Mouse (Mus musculus) adrenal gland, adult 8-10 months (tissue): Measurements from ENCODE around the gene Tank. TPM values are rescaled to one million over a fixed set of nuclear protein-coding genes. Genes with fewer than 3 reads are reported as not detected.

ENCODE experiments used
- DNase-seq: peaks from one replicate; pipeline ENCODE4 v3.0.0; 2022
- total RNA-seq, 4 experiments: library from RNA; stranded (reverse); gene quantifications; 2 replicates each; pipeline ENCODE4 v1.2.4; 2022

Gene Tank
- total RNA-seq, 4 experiments from 2014 or later, result 36.1 to 43.8 (median 39.6) TPM

- peak; percentile 39 for DNase-seq
Measured at GRCm38 (mm10) chr2:61656421-61657411, 78.3 kb downstream of the Tank start.

DNA sequence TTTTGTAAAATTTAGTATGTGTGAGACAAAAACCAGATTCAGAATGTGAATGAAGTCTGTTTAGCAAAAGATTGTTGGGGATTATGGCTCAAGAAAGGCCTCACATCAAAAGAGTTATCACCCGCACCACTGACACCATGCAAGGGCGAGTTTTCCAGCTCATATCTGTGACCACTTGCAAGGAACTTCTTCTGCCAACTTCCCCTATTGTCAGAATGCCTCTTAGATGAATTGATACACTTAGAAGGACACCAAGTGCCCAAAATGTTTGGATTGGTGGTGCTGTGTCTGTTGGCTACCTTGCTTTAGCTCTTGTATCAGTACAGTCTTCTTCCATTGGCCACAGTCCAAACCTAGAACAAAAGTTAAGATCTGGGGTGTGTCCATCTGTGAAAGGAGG lies 80.9 kb downstream of the Tank start:
- DNase-seq, result no peak

DNA sequence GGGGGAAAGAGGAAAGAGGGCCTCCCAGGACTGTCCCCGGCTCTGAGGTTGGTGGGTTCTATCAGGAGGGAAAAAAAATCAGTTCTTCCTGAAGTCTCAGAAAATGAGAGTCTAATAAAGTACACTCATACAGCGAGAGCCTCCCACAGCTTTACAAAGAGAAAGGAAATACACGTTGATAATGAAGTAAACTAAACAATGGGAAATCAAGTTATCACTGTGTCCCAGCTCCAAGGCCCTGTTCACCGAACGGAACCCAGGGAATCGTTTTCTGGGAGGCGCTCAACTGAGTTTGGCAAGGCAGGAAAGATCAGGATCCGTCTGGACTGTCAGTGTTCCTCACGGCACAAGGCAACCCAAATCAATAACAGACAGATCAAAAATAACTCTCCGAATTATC lies 84.4 kb downstream of the Tank start:
- DNase-seq, result no peak

GRCm38 (mm10) chr2:61663573-61664241 lies 85.3 kb downstream of the Tank start:
- no peak for DNase-seq

GRCm38 (mm10) chr2:61667420-61667819 lies 89.0 kb downstream of the Tank start:
- DNase-seq, result no peak

- DNase-seq, result no peak
Measured at GRCm38 (mm10) chr2:61668260-61668659, 89.9 kb downstream of the Tank start.

DNA sequence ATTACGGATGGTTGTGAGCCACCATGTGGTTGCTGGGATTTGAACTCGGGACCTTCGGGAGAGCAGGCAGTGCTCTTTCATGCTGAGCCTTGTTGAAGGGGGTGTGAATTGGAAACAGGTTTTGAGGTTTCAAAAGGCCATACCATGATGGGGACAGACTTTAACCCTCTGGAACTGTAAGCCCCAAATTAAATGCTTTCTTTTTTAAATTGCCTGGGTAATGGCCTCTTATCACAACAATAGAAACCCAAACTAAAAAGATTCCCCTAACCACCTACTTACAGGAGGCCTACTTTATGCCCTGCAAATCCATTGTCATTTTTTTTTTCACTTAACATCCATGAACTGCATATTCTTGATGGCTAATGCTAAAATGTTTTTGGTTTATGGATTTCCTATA lies 96.2 kb downstream of the Tank start:
- no peak for DNase-seq

DNA sequence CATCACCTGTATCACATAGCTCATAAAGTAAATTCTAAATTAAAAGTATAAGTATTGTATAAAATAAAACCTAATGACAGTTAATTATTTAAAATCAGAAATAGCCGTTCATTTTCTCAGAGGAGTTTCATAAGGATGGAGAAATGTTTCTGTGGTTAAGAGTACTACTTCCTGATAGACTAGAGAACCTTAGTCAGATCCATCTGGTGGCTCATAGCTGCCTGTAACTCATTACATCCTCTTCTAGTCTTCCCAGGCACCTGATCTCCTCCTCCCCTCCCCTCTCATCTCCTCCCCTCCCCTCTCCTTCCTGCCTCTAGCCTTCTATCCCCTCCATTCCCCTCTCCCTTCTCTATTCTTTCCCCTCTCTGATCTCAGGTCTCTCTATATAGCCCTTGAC lies 103.2 kb downstream of the Tank start:
- no peak for DNase-seq

GRCm38 (mm10) chr2:61686533-61686932 lies 108.1 kb downstream of the Tank start:
- DNase-seq, result no peak

DNA sequence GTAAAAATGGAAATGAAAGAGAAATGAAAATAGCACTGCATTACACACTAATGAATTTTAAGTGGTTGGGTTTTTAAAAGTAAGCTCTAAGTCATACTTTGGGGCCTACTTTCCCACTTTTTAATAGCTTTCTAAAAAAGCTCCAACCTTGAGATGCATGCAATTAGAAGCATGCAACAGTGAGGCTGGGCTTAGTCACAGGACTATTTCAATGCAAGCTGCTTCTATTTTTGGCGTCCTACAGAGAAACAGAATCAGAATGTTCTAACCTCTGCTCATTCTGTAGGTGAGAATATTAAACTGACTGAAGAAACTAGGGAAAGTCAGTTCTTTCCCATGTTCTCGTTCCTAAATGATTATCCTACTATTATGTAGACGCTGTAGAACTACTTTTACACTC lies 110.7 kb downstream of the Tank start:
- no peak for DNase-seq

Other genes with a start within 250 kb of the Tank start
- gene Psmd14, start 133.1 kb downstream of the Tank start, total RNA-seq, result 100 to 1,000 TPM in 3 of 4 experiments, 10 to 100 TPM in 1; 98.3 to 104 (median 101) TPM
- gene Tbr1, start 224.3 kb downstream of the Tank start, total RNA-seq, result under 1 TPM in 3 of 4 experiments, not detected in 1; 0.07 to 0.22 (median 0.08) TPM